Mouse (Mus musculus): ENCODE data around the gene Ikbke. TPM values are rescaled to one million over a fixed set of nuclear protein-coding genes. Genes with fewer than 3 reads are reported as not detected.
A peak's percentile ranks its signal among the peaks of the same experiment; 100 is the strongest.
"Not testable (repeated sequence)": the region's sequence is repeated elsewhere in the genome, so short reads cannot be mapped to it uniquely, and the experiment has no call there.

Ikbke gene
- polyA plus RNA-seq, 1 experiment from 2014 or later: 0.21 TPM

GRCm38 (mm10) chr1:131278606-131279455 lies 575 bp downstream of the Ikbke start:
- Histone ChIP-seq H3K9ac (0 out of 2 replicates have a peak overlapping the region, but pooled peaks have one; percentile 8), H3K4me3 (no peak overlapping the region), H3K27ac (no peak overlapping the region), H3K36me3 (ENCODE audit: poor library complexity, severe bottlenecking) (no peaks in the 10 kb centered on the region), H3K9me3 (replicated peaks) (no peaks in the 10 kb centered on the region), H3K27me3 (no peaks in the 10 kb centered on the region), H3K4me1 (no peaks in the 10 kb centered on the region), H3K4me2 (no peak overlapping the region)
- 52% methylated on average over 8 of the region's 8 CpGs for WGBS
- no peak for ATAC-seq

DNA sequence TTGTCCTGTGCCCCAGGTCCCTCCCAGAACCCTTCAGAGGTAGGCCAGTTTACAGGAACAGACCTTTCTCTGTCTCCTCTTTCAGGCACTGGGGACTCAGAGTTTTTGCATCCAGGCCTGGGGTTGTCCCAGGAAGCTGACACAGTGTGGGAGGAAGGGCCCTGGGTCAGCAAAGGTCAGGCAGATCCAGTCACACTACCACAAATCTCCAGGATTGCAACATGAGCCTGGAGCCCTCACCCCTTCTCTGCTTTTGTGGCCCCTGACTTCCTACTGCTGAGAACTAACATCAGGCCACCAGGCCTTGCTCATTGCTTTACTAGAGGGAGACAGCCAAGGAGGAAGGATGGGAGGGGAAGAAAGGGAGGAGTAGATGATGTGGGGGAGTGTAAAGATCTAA lies 2.6 kb downstream of the Ikbke start:
- Histone ChIP-seq H3K9ac (no peak overlapping the region), H3K27ac (no peak overlapping the region), H3K36me3 (ENCODE audit: poor library complexity, severe bottlenecking) (no peaks in the 10 kb centered on the region), H3K9me3 (replicated peaks) (no peaks in the 10 kb centered on the region), H3K4me3 (no peak overlapping the region), H3K4me2 (no peak overlapping the region), H3K4me1 (no peaks in the 10 kb centered on the region), H3K27me3 (no peaks in the 10 kb centered on the region)
- no peak for ATAC-seq

- no peak for ATAC-seq
- Histone ChIP-seq H3K27ac (no peak overlapping the region), H3K9ac (no peak overlapping the region), H3K36me3 (ENCODE audit: poor library complexity, severe bottlenecking) (no peaks in the 10 kb centered on the region), H3K4me2 (no peak overlapping the region), H3K27me3 (no peaks in the 10 kb centered on the region), H3K4me3 (no peak overlapping the region), H3K9me3 (replicated peaks) (no peaks in the 10 kb centered on the region), H3K4me1 (no peaks in the 10 kb centered on the region)
- WGBS: 80% methylated on average over 14 of the region's 14 CpGs
Observed at GRCm38 (mm10) chr1:131275577-131275976, 3.8 kb downstream of the Ikbke start.

- peaks cover 2% of the 10 kb centered on the region; the same call in 1 of the 2 replicates for H3K4me1 ChIP-seq
- H3K4me2 ChIP-seq: no peak overlapping the region
- no peak overlapping the region for H3K27ac ChIP-seq
- no peak overlapping the region for H3K4me3 ChIP-seq
- H3K9me3 ChIP-seq (replicated peaks): no peaks in the 10 kb centered on the region
- ATAC-seq: no peak
- no peaks in the 10 kb centered on the region for H3K36me3 ChIP-seq (ENCODE audit: poor library complexity, severe bottlenecking)
- 52% methylated on average over 22 of the region's 22 CpGs for WGBS
- H3K9ac ChIP-seq: no peak overlapping the region
- no peaks in the 10 kb centered on the region for H3K27me3 ChIP-seq
Observed at GRCm38 (mm10) chr1:131274725-131275539, 4.5 kb downstream of the Ikbke start.

DNA sequence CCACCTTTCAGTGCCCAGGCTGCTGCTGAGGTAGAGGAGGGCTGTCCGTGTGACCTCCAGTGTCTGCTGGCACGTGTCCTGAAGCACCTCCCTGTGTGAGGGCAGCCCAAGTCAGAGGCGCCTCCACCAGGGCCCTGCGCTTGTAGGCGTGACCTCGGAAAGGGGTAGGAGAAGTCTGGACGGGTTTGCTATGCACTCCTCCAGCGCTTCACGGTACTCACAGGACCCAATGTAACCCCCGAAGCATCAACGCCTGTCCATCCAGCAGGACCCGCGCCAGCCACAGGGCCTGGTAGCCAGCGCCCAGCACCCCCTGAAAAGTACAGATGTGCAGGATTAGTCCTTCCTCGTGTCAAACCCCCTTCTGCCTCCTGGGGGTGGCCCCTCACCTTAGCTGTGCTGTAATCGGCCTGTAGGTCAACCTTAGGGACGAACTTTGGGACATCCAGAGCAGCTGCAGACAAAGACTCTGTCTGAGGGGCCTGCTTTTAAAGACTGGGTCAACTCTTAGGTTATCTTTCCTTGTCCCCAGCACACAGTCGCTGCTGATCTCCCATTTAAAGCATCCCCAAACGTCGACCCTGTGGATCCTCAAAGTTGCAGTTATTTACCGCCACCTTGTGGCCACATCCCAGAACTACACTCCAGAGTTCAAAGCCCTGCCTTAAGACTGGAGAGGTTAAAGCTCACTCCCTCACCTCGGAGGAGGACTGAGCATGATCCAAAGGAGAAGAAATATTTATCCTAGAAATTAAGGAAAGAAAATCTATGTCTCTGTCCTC lies 9.4 kb downstream of the Ikbke start:
- no peak overlapping the region for H3K9ac ChIP-seq
- peak; percentile 67 for ATAC-seq

DNA sequence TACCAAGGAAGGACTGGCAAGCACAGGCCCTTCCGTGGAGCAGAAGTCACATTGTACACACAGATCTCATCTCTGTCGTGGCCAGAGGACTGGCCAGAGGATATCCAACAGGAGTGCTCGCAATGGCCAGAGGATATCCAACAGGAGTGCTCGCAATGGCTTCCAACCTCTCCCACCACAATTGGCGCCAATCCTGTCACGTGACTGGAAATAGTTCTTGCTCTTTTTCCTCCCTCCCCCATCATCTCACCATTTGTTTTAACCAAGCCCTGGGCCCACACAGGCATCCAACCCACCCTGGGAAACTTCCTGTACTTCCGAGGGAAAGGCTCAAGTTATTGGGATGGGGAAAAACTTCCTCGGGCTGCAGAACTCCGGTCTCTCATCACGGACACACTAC lies 10.6 kb downstream of the Ikbke start:
- no peak for ATAC-seq
- Histone ChIP-seq H3K27ac (no peak overlapping the region), H3K4me2 (no peak overlapping the region), H3K9me3 (replicated peaks) (no peaks in the 10 kb centered on the region), H3K4me3 (no peak overlapping the region), H3K4me1 (peaks cover 5% of the 10 kb centered on the region; the same call in 1 of the 2 replicates), H3K9ac (no peak overlapping the region), H3K27me3 (no peaks in the 10 kb centered on the region; the same call in 1 of the 2 replicates), H3K36me3 (ENCODE audit: poor library complexity, severe bottlenecking) (no peaks in the 10 kb centered on the region)
- WGBS: 85% methylated on average over 10 of the region's 10 CpGs

More for the DNA sequence above, 9.4 kb downstream of the Ikbke start:
- Histone ChIP-seq H3K9me3 (replicated peaks) (no peaks in the 10 kb centered on the region), H3K4me3 (no peak overlapping the region), H3K36me3 (ENCODE audit: poor library complexity, severe bottlenecking) (no peaks in the 10 kb centered on the region), H3K27ac (no peak overlapping the region), H3K4me2 (peak overlapping the region; percentile 41), H3K4me1 (peaks cover 5% of the 10 kb centered on the region; the same call in 1 of the 2 replicates), H3K27me3 (no peaks in the 10 kb centered on the region; the same call in 1 of the 2 replicates)
- WGBS: 31% methylated on average over 22 of the region's 22 CpGs

DNA sequence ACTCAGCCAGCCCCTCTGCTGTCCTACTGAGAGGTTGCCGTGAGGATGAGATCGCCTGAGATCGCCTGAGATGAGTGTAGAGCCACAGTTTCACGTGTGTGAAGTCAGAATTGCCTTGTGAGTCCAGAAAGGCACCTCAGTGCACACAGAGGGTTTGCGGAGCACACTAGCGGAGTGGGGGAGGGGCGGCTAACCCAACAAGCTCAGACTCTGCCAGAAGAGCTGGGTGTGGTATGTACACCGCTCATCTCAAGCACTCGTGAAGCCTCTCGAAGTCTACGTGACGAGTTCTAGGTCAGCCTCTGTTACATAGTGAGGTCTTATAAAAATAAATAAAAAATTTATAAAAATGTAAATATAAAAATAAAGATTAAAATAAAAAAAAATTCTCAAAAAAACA lies 15.5 kb downstream of the Ikbke start:
- peak; percentile 36; the same call in 1 of the 2 replicates for ATAC-seq
- WGBS: 74% methylated on average over 12 of the region's 12 CpGs

GRCm38 (mm10) chr1:131260309-131260656 lies 19.1 kb downstream of the Ikbke start:
- Histone ChIP-seq H3K27me3 (no peaks in the 10 kb centered on the region), H3K4me3 (no peak overlapping the region), H3K4me1 (no peaks in the 10 kb centered on the region), H3K9me3 (replicated peaks) (no peaks in the 10 kb centered on the region), H3K4me2 (no peak overlapping the region), H3K9ac (no peak overlapping the region), H3K27ac (no peak overlapping the region), H3K36me3 (ENCODE audit: poor library complexity, severe bottlenecking) (no peaks in the 10 kb centered on the region)
- 0 out of 2 replicates have a peak, but pooled peaks have one; percentile 11 for ATAC-seq
- WGBS: 31% methylated on average over 10 of the region's 10 CpGs

More for the DNA sequence above, 15.5 kb downstream of the Ikbke start:
- no peaks in the 10 kb centered on the region for H3K36me3 ChIP-seq (ENCODE audit: poor library complexity, severe bottlenecking)
- H3K4me1 ChIP-seq: no peaks in the 10 kb centered on the region
- H3K4me3 ChIP-seq: no peak overlapping the region
- H3K9ac ChIP-seq: no peak overlapping the region
- H3K9me3 ChIP-seq (replicated peaks): no peaks in the 10 kb centered on the region
- no peak overlapping the region for H3K4me2 ChIP-seq
- no peak overlapping the region for H3K27ac ChIP-seq
- no peaks in the 10 kb centered on the region for H3K27me3 ChIP-seq

GRCm38 (mm10) chr1:131259632-131260308 lies 19.6 kb downstream of the Ikbke start:
- no peak overlapping the region for H3K4me3 ChIP-seq
- H3K4me2 ChIP-seq: no peak overlapping the region
- no peaks in the 10 kb centered on the region for H3K9me3 ChIP-seq (replicated peaks)
- H3K36me3 ChIP-seq (ENCODE audit: poor library complexity, severe bottlenecking): no peaks in the 10 kb centered on the region
- WGBS: 69% methylated on average over 10 of the region's 10 CpGs
- ATAC-seq: no peak
- no peaks in the 10 kb centered on the region for H3K27me3 ChIP-seq
- no peak overlapping the region for H3K27ac ChIP-seq
- H3K9ac ChIP-seq: no peak overlapping the region
- no peaks in the 10 kb centered on the region for H3K4me1 ChIP-seq

GRCm38 (mm10) chr1:131257288-131257687 lies 22.1 kb downstream of the Ikbke start:
- no peaks in the 10 kb centered on the region for H3K27me3 ChIP-seq
- no peaks in the 10 kb centered on the region for H3K4me1 ChIP-seq
- no peak overlapping the region for H3K27ac ChIP-seq
- H3K36me3 ChIP-seq (ENCODE audit: poor library complexity, severe bottlenecking): no peaks in the 10 kb centered on the region
- H3K4me3 ChIP-seq: no peak overlapping the region
- ATAC-seq: no peak
- 82% methylated on average over 6 of the region's 6 CpGs for WGBS
- no peak overlapping the region for H3K4me2 ChIP-seq
- no peaks in the 10 kb centered on the region for H3K9me3 ChIP-seq (replicated peaks)
- H3K9ac ChIP-seq: no peak overlapping the region

- not testable (repeated sequence) for H3K4me1 ChIP-seq; H3K4me2 ChIP-seq; H3K9me3 ChIP-seq (replicated peaks); H3K27me3 ChIP-seq; H3K9ac ChIP-seq; H3K27ac ChIP-seq; H3K36me3 ChIP-seq (ENCODE audit: poor library complexity, severe bottlenecking); ATAC-seq; H3K4me3 ChIP-seq
- 86% methylated on average over 7 of the region's 7 CpGs for WGBS
Observed at GRCm38 (mm10) chr1:131252516-131253250, 26.7 kb downstream of the Ikbke start.

All from forebrain, embryonic 13.5 days (tissue).